In the genomic region with DNA sequence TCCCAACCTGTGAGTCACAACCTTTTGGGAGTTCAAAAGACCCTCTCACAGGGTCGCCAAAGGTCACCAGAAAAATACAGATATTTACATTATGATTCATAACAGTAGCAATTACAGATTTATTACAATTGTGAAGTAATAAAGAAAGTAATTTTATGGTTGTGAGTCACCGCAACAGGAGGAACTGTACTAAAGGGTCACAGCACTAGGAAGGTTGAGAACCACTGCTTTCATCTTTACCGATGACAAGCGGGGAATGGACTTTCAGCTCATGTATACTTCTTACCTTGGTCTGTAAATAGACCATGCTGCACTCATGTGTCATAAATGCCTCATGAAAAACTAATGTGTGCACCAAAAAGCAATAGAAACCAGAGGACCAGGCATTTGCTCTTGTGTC, we compare ENCODE assay signal across 29 mouse cellular contexts.
DNase-seq lines count a peak whose midpoint lies in the region; ATAC-seq and TF ChIP-seq lines count a peak whose summit lies in the region.
"Had no signal": no experiment of that assay in that cellular context is flagged by ENCODE, and none has a peak within 500 bp of the region (broad histone marks: within the 10 kb centered on the region; RNA-seq: fewer than 3 reads in every experiment).

No protein-coding gene starts in this region.

- TF ChIP-seq CTCF in intestine, postnatal 0 days (IDR thresholded peaks at IDR 0.05; ENCODE audit: low read depth): no peak

- no peak overlapping the region for H3K27ac ChIP-seq in limb, embryonic 11.5 days (replicated peaks; ENCODE audit: low read depth, low read length)
- H3K27ac ChIP-seq in limb, embryonic 10.5 days: no peak overlapping the region
- H3K27ac ChIP-seq in intestine, embryonic 14.5 days (ENCODE audit: low read depth): no peak overlapping the region
- H3K27ac ChIP-seq in intestine, postnatal 0 days (ENCODE audit: low read depth, low read length): no peak overlapping the region
- H3K27ac ChIP-seq: embryonic facial prominence, embryonic 10.5 days; embryonic facial prominence, embryonic 13.5 days; forebrain, embryonic 10.5 days; forebrain, embryonic 13.5 days; heart, adult 2 months; heart, embryonic 10.5 days; heart, embryonic 13.5 days; hindbrain, embryonic 14.5 days had no signal

- H3K9ac ChIP-seq in limb, embryonic 11.5 days (ENCODE audit: low read length): no peak overlapping the region
- H3K9ac ChIP-seq in intestine, embryonic 14.5 days (ENCODE audit: low read length): no peak overlapping the region
- H3K9ac ChIP-seq in intestine, postnatal 0 days (ENCODE audit: low read depth, low read length): no peak overlapping the region
- H3K9ac ChIP-seq: embryonic facial prominence, embryonic 13.5 days; forebrain, embryonic 13.5 days; heart, embryonic 13.5 days; hindbrain, embryonic 14.5 days had no signal

- H3K4me1 ChIP-seq in limb, embryonic 11.5 days (ENCODE audit: control insufficient read depth, insufficient read depth, low read length): no peaks in the 10 kb centered on the region
- no peaks in the 10 kb centered on the region for H3K4me1 ChIP-seq in limb, embryonic 10.5 days
- no peaks in the 10 kb centered on the region for H3K4me1 ChIP-seq in intestine, embryonic 14.5 days (replicated peaks; ENCODE audit: control insufficient read depth, insufficient read depth, low read length)
- H3K4me1 ChIP-seq in intestine, postnatal 0 days (replicated peaks; ENCODE audit: control insufficient read depth, insufficient read depth, low read length): 0 out of 2 replicates have a peak, but pooled peaks cover 5% of the 10 kb centered on the region
- H3K4me1 ChIP-seq: embryonic facial prominence, embryonic 10.5 days; embryonic facial prominence, embryonic 13.5 days; forebrain, embryonic 10.5 days; forebrain, embryonic 13.5 days; heart, embryonic 10.5 days; heart, embryonic 13.5 days had no signal

- no peak for ATAC-seq in limb, embryonic 11.5 days (ENCODE audit: insufficient number of reproducible peaks, low FRiP score, low TSS enrichment, low read depth)
- ATAC-seq in intestine, embryonic 14.5 days (replicated peaks; ENCODE audit: low FRiP score, low TSS enrichment, low read depth): peak; percentile 95
- ATAC-seq in intestine, postnatal 0 days: peak; percentile 100
- ATAC-seq: forebrain, embryonic 13.5 days; forebrain, embryonic 16.5 days; Patski had no signal

- H3K4me3 ChIP-seq in limb, embryonic 11.5 days (ENCODE audit: low read depth, low read length): no peak overlapping the region
- no peak overlapping the region for H3K4me3 ChIP-seq in limb, embryonic 10.5 days
- no peak overlapping the region for H3K4me3 ChIP-seq in intestine, embryonic 14.5 days (ENCODE audit: low read depth, low read length)
- no peak overlapping the region for H3K4me3 ChIP-seq in intestine, postnatal 0 days (ENCODE audit: low read depth, low read length)
- H3K4me3 ChIP-seq: embryonic facial prominence, embryonic 10.5 days; embryonic facial prominence, embryonic 13.5 days; forebrain, embryonic 10.5 days; forebrain, embryonic 13.5 days; heart, adult 2 months; heart, embryonic 10.5 days; heart, embryonic 13.5 days had no signal

- peak; percentile 11 for DNase-seq in limb, embryonic 11.5 days (ENCODE audit: low spot score)
- DNase-seq in limb, embryonic 10.5 days (ENCODE audit: low spot score): no peak
- DNase-seq in intestine, embryonic 14.5 days (ENCODE audit: low spot score): no peak
- DNase-seq in kidney, adult 9 months: no peak
- no peak for DNase-seq in adrenal gland, postnatal 25 days
- DNase-seq in ovary, postnatal 10 days (ENCODE audit: low spot score): no peak
- DNase-seq: adrenal gland, postnatal 10 days; cerebellum, adult 11-12 months; cerebellum, adult 8-10 months; cerebellum, postnatal 10 days; cerebellum, postnatal 36 days; embryo, embryonic 11 days; gastrocnemius, postnatal 10 days; gastrocnemius, postnatal 36 days; heart, adult 2 months; heart, postnatal 14 days; heart, postnatal 4 days had no signal

- no peaks in the 10 kb centered on the region for H3K36me3 ChIP-seq in limb, embryonic 11.5 days (ENCODE audit: control insufficient read depth, insufficient read depth, low read length)
- no peaks in the 10 kb centered on the region for H3K36me3 ChIP-seq in limb, embryonic 10.5 days
- no peaks in the 10 kb centered on the region for H3K36me3 ChIP-seq in intestine, embryonic 14.5 days (ENCODE audit: control insufficient read depth, insufficient read depth, low read length)
- H3K36me3 ChIP-seq in intestine, postnatal 0 days (ENCODE audit: control insufficient read depth, insufficient read depth): no peaks in the 10 kb centered on the region
- H3K36me3 ChIP-seq: embryonic facial prominence, embryonic 10.5 days; embryonic facial prominence, embryonic 13.5 days; forebrain, embryonic 10.5 days; G1E; heart, embryonic 10.5 days; heart, embryonic 13.5 days had no signal

- WGBS in limb, embryonic 11.5 days: 92% methylated on average over 4 of the region's 4 CpGs
- WGBS in limb, embryonic 10.5 days: 96% methylated on average over 4 of the region's 4 CpGs
- 68% methylated on average over 4 of the region's 4 CpGs for WGBS in intestine, embryonic 14.5 days
- WGBS in intestine, postnatal 0 days: 41% methylated on average over 4 of the region's 4 CpGs

- no peaks in the 10 kb centered on the region for H3K27me3 ChIP-seq in limb, embryonic 11.5 days (ENCODE audit: control insufficient read depth, insufficient read depth, low read length)
- no peaks in the 10 kb centered on the region for H3K27me3 ChIP-seq in limb, embryonic 10.5 days (ENCODE audit: low read depth, poor library complexity, severe bottlenecking)
- H3K27me3 ChIP-seq in intestine, embryonic 14.5 days (replicated peaks; ENCODE audit: control insufficient read depth, insufficient read depth, low read length): no peaks in the 10 kb centered on the region
- no peaks in the 10 kb centered on the region for H3K27me3 ChIP-seq in intestine, postnatal 0 days (replicated peaks; ENCODE audit: control insufficient read depth, insufficient read depth, low read length)
- H3K27me3 ChIP-seq: CH12.LX; embryonic facial prominence, embryonic 13.5 days; forebrain, embryonic 13.5 days; heart, embryonic 13.5 days; Patski had no signal

- no peaks in the 10 kb centered on the region for H3K9me3 ChIP-seq in limb, embryonic 11.5 days (ENCODE audit: control insufficient read depth, low read length)
- H3K9me3 ChIP-seq in limb, embryonic 10.5 days (replicated peaks): no peaks in the 10 kb centered on the region
- no peaks in the 10 kb centered on the region for H3K9me3 ChIP-seq in intestine, embryonic 14.5 days (ENCODE audit: control insufficient read depth, low read length)
- H3K9me3 ChIP-seq in intestine, postnatal 0 days (ENCODE audit: control insufficient read depth): no peaks in the 10 kb centered on the region
- H3K9me3 ChIP-seq: embryonic facial prominence, embryonic 10.5 days; embryonic facial prominence, embryonic 13.5 days; forebrain, embryonic 10.5 days; forebrain, embryonic 13.5 days; heart, embryonic 10.5 days; heart, embryonic 13.5 days had no signal

- no peak overlapping the region for H3K4me2 ChIP-seq in limb, embryonic 11.5 days (ENCODE audit: low read depth, severe bottlenecking)
- H3K4me2 ChIP-seq in intestine, embryonic 14.5 days (ENCODE audit: low read length): no peak overlapping the region
- no peak overlapping the region for H3K4me2 ChIP-seq in intestine, postnatal 0 days (replicated peaks; ENCODE audit: low read depth)
- H3K4me2 ChIP-seq: embryonic facial prominence, embryonic 13.5 days; forebrain, embryonic 13.5 days; heart, embryonic 13.5 days; hindbrain, embryonic 14.5 days had no signal
